Mouse (Mus musculus): Measurements from ENCODE around the gene Hsd3b1. TPM values are rescaled to one million over a fixed set of nuclear protein-coding genes. Genes with fewer than 3 reads are reported as not detected.
"Not testable (repeated sequence)": the region's sequence is repeated elsewhere in the genome, so short reads cannot be mapped to it uniquely, and the experiment has no call there.

The Hsd3b1 gene
- polyA plus RNA-seq, 2 experiments, result 12.9 to 15.8 TPM

DNA sequence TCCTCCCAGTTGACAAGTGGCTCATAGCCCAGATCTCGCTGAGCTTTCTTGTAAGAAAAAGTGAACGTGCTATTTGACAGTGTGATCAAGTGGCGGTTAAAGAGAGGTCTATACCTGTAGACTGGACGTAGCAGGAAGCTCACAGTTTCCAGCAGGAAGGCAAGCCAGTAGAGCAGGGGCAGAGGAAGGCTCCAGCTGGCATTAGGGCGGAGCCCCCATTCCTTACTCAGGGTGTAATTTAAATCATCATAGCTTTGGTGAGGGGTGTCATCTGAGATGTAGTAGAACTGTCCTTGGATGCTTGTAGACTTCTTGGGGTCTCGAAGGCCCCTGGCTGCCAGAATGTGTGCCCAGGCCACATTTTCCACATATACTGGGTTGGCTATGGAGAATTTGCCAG lies 7.0 kb downstream of the Hsd3b1 start:
- Histone ChIP-seq H3K9ac (replicated peaks) (no peak overlapping the region), H3K4me2 (ENCODE audit: low read depth) (no peak overlapping the region), H3K36me3 (replicated peaks; ENCODE audit: control insufficient read depth, insufficient read depth, low read depth) (no peaks in the 10 kb centered on the region), H3K27ac (no peak overlapping the region), H3K9me3 (ENCODE audit: control insufficient read depth, low read length) (no peaks in the 10 kb centered on the region), H3K27me3 (ENCODE audit: control insufficient read depth, insufficient read depth, low read length) (no peaks in the 10 kb centered on the region), H3K4me3 (ENCODE audit: insufficient read depth in 1 of 2, low read depth in 2 of 2, low read length in 2 of 2) (no peak overlapping the region), H3K4me1 (replicated peaks; ENCODE audit: control insufficient read depth in 2 of 2, insufficient read depth in 2 of 2, low read length in 1 of 2) (peaks cover 27 to 55% of the 10 kb centered on the region in 2 experiments)
- DNase-seq (ENCODE audit: low read depth in 3 of 3, low spot score in 3 of 3), result no peak
- 65% methylated on average over 6 of the region's 6 CpGs for WGBS (ENCODE audit: insufficient replicate concordance)
- TF ChIP-seq CTCF (IDR thresholded peaks at IDR 0.05; ENCODE audit: low read depth), result no peak
- no peak for TF ChIP-seq EP300 (IDR thresholded peaks at IDR 0.05; ENCODE audit: low read depth)
- ATAC-seq (ENCODE audit: insufficient read depth), result no peak

DNA sequence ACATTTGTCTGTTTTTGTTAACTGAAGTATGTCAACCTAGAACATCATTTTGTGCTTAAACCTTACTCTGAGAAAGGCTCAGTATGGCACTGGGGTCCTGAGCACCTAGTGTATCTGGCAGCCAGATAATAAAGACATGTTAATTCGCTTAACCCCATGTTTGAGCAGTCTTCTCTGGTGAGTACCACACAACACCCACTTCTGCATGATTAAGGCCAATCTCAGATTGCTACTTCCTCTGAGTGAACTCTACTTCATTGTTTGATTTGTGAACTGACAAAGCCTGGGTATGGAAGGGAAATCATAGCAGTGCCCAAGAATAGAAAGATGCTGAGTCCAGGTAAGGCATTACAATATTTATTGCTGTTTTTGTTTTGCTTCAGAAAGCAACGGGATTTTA lies 7.7 kb downstream of the Hsd3b1 start:
- no peak for DNase-seq (ENCODE audit: low read depth in 3 of 3, low spot score in 3 of 3)
- Histone ChIP-seq H3K9me3 (ENCODE audit: control insufficient read depth, low read length) (no peaks in the 10 kb centered on the region), H3K36me3 (replicated peaks; ENCODE audit: control insufficient read depth, insufficient read depth, low read depth) (no peaks in the 10 kb centered on the region), H3K4me3 (ENCODE audit: insufficient read depth in 1 of 2, low read depth in 2 of 2, low read length in 2 of 2) (no peak overlapping the region), H3K4me2 (ENCODE audit: low read depth) (no peak overlapping the region), H3K27me3 (ENCODE audit: control insufficient read depth, insufficient read depth, low read length) (no peaks in the 10 kb centered on the region), H3K9ac (replicated peaks) (no peak overlapping the region), H3K4me1 (replicated peaks; ENCODE audit: control insufficient read depth in 2 of 2, insufficient read depth in 2 of 2, low read length in 1 of 2) (peaks cover 25 to 48% of the 10 kb centered on the region in 2 experiments), H3K27ac (no peak overlapping the region)
- TF ChIP-seq EP300 (IDR thresholded peaks at IDR 0.05; ENCODE audit: low read depth) (no peak), CTCF (IDR thresholded peaks at IDR 0.05; ENCODE audit: low read depth) (no peak)
- WGBS (ENCODE audit: insufficient replicate concordance), result 49% methylated on average over 2 of the region's 2 CpGs
- no peak for ATAC-seq (ENCODE audit: insufficient read depth)

GRCm38 (mm10) chr3:98850262-98850661 lies 9.3 kb downstream of the Hsd3b1 start:
- Histone ChIP-seq H3K4me1 (replicated peaks; ENCODE audit: control insufficient read depth in 2 of 2, insufficient read depth in 2 of 2, low read length in 1 of 2) (peaks cover 21 to 32% of the 10 kb centered on the region in 2 experiments), H3K9me3 (ENCODE audit: control insufficient read depth, low read length) (no peaks in the 10 kb centered on the region), H3K27ac (no peak overlapping the region), H3K27me3 (ENCODE audit: control insufficient read depth, insufficient read depth, low read length) (no peaks in the 10 kb centered on the region), H3K36me3 (replicated peaks; ENCODE audit: control insufficient read depth, insufficient read depth, low read depth) (no peaks in the 10 kb centered on the region), H3K4me2 (ENCODE audit: low read depth) (no peak overlapping the region), H3K9ac (replicated peaks) (no peak overlapping the region), H3K4me3 (ENCODE audit: insufficient read depth in 1 of 2, low read depth in 2 of 2, low read length in 2 of 2) (no peak overlapping the region)
- no peak for DNase-seq (ENCODE audit: low read depth in 3 of 3, low spot score in 3 of 3)
- WGBS (ENCODE audit: insufficient replicate concordance), result 64% methylated on average over 5 of the region's 5 CpGs
- ATAC-seq (ENCODE audit: insufficient read depth), result no peak
- TF ChIP-seq CTCF (IDR thresholded peaks at IDR 0.05; ENCODE audit: low read depth) (no peak), EP300 (IDR thresholded peaks at IDR 0.05; ENCODE audit: low read depth) (no peak)

GRCm38 (mm10) chr3:98848898-98849297 lies 10.7 kb downstream of the Hsd3b1 start:
- peak in 1 of 3 experiments; percentile 31 for DNase-seq (ENCODE audit: low read depth in 3 of 3, low spot score in 3 of 3)
- H3K9ac ChIP-seq (replicated peaks), result no peak overlapping the region
- 61% methylated on average over 1 of the region's 1 CpGs for WGBS (ENCODE audit: insufficient replicate concordance)
- H3K27me3 ChIP-seq (ENCODE audit: control insufficient read depth, insufficient read depth, low read length), result no peaks in the 10 kb centered on the region
- peak; percentile 71 for ATAC-seq (ENCODE audit: insufficient read depth)
- no peak overlapping the region for H3K27ac ChIP-seq
- peaks cover 11 to 23% of the 10 kb centered on the region in 2 experiments for H3K4me1 ChIP-seq (replicated peaks; ENCODE audit: control insufficient read depth in 2 of 2, insufficient read depth in 2 of 2, low read length in 1 of 2)
- H3K4me3 ChIP-seq (ENCODE audit: insufficient read depth in 1 of 2, low read depth in 2 of 2, low read length in 2 of 2), result no peak overlapping the region
- TF ChIP-seq CTCF (IDR thresholded peaks at IDR 0.05; ENCODE audit: low read depth), result no peak
- TF ChIP-seq EP300 (IDR thresholded peaks at IDR 0.05; ENCODE audit: low read depth), result no peak
- H3K36me3 ChIP-seq (replicated peaks; ENCODE audit: control insufficient read depth, insufficient read depth, low read depth), result no peaks in the 10 kb centered on the region
- H3K4me2 ChIP-seq (ENCODE audit: low read depth), result no peak overlapping the region
- H3K9me3 ChIP-seq (ENCODE audit: control insufficient read depth, low read length), result no peaks in the 10 kb centered on the region

- Histone ChIP-seq H3K9ac (replicated peaks) (no peak within 1 kb of the TSS), H3K4me2 (ENCODE audit: low read depth) (no peak within 1 kb of the TSS), H3K36me3 (replicated peaks; ENCODE audit: control insufficient read depth, insufficient read depth, low read depth) (no peaks in the 10 kb centered on the region), H3K27ac (no peak within 1 kb of the TSS), H3K9me3 (ENCODE audit: control insufficient read depth, low read length) (no peaks in the 10 kb centered on the region), H3K4me1 (replicated peaks; ENCODE audit: control insufficient read depth in 2 of 2, insufficient read depth in 2 of 2, low read length in 1 of 2) (peaks cover 0 to 4% of the 10 kb centered on the region in 2 experiments; a peak in 2 of 4 replicates), H3K27me3 (ENCODE audit: control insufficient read depth, insufficient read depth, low read length) (no peaks in the 10 kb centered on the region), H3K4me3 (ENCODE audit: insufficient read depth in 1 of 2, low read depth in 2 of 2, low read length in 2 of 2) (0 out of 4 replicates have a peak within 1 kb of the TSS, but pooled peaks of 1 of the 2 experiments have one; percentile 9)
- WGBS (ENCODE audit: insufficient replicate concordance), result 45% methylated on average over 6 of the region's 6 CpGs
- DNase-seq (ENCODE audit: low read depth in 3 of 3, low spot score in 3 of 3), result no peak
- TF ChIP-seq CTCF (IDR thresholded peaks at IDR 0.05; ENCODE audit: low read depth) (no peak), EP300 (IDR thresholded peaks at IDR 0.05; ENCODE audit: low read depth) (no peak)
- peak; percentile 57 for ATAC-seq (ENCODE audit: insufficient read depth)
Observed at GRCm38 (mm10) chr3:98814101-98814670, 45.4 kb downstream of the Hsd3b1 start, which contains the start of gene Hsd3b6. Hsd3b6 (minus strand) TSS chr3:98814443.

DNA sequence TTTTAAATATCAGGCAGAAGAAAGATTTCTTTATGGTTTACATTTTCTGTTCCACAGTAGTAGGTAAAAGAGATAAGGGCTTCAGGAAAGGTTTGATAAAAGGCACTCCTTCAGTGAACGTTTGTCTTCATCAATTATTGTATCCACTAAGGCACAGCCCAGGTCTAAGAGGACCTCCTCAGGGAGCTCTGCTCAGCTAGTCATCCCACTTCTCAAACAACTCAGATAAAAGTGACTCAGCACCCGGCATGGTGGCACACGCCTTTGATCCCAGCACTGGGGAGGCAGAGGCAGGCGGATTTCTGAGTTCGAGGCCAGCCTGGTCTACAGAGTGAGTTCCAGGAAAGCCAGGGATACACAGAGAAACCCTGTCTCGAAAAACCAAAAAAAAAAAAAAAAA lies 46.9 kb downstream of the Hsd3b1 start:
- H3K4me1 ChIP-seq (replicated peaks; ENCODE audit: control insufficient read depth in 2 of 2, insufficient read depth in 2 of 2, low read length in 1 of 2); H3K9me3 ChIP-seq (ENCODE audit: control insufficient read depth, low read length); DNase-seq (ENCODE audit: low read depth in 3 of 3, low spot score in 3 of 3); H3K4me2 ChIP-seq (ENCODE audit: low read depth); H3K27ac ChIP-seq; H3K36me3 ChIP-seq (replicated peaks; ENCODE audit: control insufficient read depth, insufficient read depth, low read depth); H3K9ac ChIP-seq (replicated peaks); H3K27me3 ChIP-seq (ENCODE audit: control insufficient read depth, insufficient read depth, low read length); H3K4me3 ChIP-seq (ENCODE audit: insufficient read depth in 1 of 2, low read depth in 2 of 2, low read length in 2 of 2): not testable (repeated sequence)
- WGBS (ENCODE audit: insufficient replicate concordance), result 52% methylated on average over 5 of the region's 6 CpGs
- peak; percentile 77 for ATAC-seq (ENCODE audit: insufficient read depth)

- DNase-seq (ENCODE audit: low read depth in 3 of 3, low spot score in 3 of 3); H3K4me2 ChIP-seq (ENCODE audit: low read depth); ATAC-seq (ENCODE audit: insufficient read depth); H3K27me3 ChIP-seq (ENCODE audit: control insufficient read depth, insufficient read depth, low read length); H3K9ac ChIP-seq (replicated peaks); H3K4me1 ChIP-seq (replicated peaks; ENCODE audit: control insufficient read depth in 2 of 2, insufficient read depth in 2 of 2, low read length in 1 of 2); H3K9me3 ChIP-seq (ENCODE audit: control insufficient read depth, low read length); H3K27ac ChIP-seq; H3K36me3 ChIP-seq (replicated peaks; ENCODE audit: control insufficient read depth, insufficient read depth, low read depth); H3K4me3 ChIP-seq (ENCODE audit: insufficient read depth in 1 of 2, low read depth in 2 of 2, low read length in 2 of 2): not testable (repeated sequence)
- WGBS (ENCODE audit: insufficient replicate concordance), result 32% methylated on average over 3 of the region's 3 CpGs
Observed at GRCm38 (mm10) chr3:98805032-98805431, 54.6 kb downstream of the Hsd3b1 start.

Measured in liver, embryonic 14.5 days (tissue).